Mouse (Mus musculus): ENCODE results near the gene Slc24a2.

Slc24a2 gene

DNA sequence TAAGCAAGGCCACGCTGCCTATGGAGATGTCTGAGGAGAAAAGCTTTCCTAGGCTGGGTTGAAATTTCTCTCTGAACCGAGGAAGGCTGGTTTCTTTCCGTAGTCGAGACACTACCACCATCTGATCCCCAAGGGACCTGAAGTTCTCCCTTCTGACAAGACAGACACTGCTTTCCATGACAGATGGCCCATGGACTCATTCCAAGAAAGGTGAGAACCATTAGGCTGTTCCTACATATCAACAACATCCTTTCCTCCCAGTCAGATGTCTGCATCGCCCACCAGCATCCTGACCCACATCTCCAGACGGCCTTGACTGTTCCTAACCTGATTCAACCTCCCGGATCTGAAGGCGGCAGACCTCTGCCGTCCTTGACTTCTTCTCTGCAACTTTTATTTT lies 187.0 kb downstream of the Slc24a2 start:
- DNase-seq (ENCODE audit: low read depth, low spot score) = no peak

DNA sequence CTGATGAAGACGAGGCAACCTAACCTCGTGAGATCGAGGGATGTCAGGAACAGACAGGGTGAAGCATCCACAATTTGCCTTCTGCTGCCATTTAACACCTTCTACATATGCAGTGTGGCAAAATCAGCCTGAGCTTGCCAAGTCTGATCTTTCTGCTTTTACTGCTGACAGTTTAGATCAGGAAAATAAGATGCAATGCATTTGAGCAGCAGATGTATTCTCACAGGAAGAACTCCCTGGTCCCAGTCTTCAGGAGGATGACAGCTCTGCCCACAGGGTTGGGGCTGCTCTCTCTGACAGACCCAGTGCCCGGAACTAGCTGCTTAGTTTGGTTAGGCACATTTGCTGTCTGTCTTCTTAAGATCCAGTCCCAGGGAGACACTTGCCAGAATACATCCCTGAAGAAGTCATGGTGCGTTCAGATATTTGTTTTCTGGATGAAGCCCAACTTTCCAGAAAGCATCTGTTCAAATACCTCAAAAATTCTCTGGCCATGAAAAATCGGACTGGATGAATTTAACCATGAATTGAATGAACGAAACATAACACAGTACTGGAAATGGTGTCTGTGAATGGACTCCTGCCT lies 188.8 kb downstream of the Slc24a2 start:
- no peak for DNase-seq (ENCODE audit: low read depth, low spot score)

DNA sequence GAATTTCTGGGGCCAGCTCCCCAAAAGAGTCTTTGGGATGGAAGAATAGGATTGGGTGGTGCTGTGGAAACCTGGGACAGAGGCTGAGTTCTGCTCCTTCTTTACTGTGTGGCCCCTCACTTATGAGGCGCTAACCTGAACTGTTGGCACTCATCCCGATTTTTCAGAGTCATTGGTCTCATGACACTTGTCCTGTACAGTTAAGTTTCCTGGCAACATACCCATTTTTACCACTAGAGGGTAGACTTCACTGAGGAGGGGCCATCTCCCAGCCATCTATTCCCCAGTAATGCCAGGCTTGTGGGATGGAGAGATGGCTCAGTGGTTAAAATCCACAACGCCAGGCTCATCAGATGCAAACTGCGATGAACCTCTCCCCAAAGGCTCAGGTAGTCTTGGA lies 192.7 kb downstream of the Slc24a2 start:
- no peak for DNase-seq (ENCODE audit: low read depth, low spot score)

DNA sequence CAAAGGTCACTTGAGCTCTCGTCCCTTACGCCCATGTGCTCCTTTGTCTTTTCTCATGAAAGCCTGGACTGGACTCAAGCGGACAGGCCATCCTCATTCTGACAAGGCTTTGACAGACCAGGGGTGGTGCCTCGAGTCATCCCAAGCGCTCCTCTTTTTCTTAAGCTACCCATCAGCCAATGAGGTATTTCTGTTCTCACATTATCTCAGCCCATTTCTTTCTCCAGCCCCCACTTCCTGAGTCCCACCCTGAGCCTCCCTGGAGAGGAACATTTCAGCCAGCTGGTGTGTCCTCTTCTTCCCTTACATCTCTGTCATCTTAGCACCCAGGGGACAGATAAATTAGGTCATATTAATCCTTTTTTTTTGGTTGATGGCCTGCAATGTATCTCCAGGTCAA lies 193.8 kb downstream of the Slc24a2 start:
- DNase-seq (ENCODE audit: low read depth, low spot score) = no peak

DNA sequence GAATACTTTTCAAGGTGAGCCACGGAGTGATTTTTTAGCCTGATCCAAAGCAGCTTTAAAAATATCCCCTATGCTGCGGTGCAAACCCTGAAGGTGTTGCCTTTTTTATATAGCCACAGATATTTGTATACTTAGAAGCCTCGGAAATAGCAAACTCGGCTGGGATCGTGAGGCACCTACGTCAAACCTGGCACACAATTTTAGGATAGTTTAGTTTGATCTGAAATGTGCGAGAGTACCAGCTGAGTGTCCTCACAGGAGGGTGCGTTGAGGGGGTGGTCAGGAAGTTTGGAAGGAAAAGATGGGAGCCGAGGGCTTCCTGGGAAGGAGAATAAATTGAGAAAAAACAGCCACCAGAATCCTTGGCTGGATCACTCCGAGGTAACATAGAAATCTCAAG lies 194.6 kb downstream of the Slc24a2 start:
- DNase-seq (ENCODE audit: low read depth, low spot score) = no peak

DNA sequence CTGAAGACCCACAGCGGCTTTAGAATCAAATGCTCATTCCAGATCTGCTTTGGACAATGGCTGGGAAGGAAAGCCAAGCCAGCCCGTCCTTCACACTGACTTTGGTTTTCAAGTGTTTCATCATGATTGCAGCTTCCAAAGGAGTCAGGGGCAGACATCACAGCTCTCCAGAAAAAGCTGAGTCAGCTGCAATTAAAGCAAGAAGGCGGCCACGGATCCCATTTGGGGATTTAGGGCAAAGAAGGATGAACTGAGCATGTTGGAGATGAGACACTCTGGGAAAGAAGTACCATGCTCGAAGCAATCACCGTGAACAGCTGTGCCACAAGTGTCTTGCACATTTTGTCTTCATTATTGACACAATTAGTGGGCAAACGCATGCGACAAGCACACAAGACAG lies 197.6 kb downstream of the Slc24a2 start:
- DNase-seq (ENCODE audit: low read depth, low spot score) = no peak

DNA sequence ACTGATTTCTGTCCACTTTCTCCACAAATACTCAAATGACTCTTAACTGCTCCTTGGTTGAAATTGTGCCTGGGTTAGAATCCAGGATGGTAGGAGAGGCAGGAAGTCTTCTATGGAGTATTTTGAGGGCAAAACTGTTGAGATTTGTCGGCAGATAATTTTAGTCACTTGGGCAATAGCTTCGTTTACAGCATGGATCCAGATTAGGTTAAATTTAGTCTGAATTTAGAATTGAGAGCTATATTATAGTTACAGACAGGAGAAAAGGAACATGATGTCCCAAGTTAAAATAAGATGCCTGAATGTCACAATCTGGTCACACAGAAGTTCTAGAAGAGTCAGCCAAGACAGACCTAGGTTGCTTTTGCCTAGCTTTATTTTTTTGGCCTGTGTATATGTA lies 199.2 kb downstream of the Slc24a2 start:
- DNase-seq (ENCODE audit: low read depth, low spot score) = no peak

DNA sequence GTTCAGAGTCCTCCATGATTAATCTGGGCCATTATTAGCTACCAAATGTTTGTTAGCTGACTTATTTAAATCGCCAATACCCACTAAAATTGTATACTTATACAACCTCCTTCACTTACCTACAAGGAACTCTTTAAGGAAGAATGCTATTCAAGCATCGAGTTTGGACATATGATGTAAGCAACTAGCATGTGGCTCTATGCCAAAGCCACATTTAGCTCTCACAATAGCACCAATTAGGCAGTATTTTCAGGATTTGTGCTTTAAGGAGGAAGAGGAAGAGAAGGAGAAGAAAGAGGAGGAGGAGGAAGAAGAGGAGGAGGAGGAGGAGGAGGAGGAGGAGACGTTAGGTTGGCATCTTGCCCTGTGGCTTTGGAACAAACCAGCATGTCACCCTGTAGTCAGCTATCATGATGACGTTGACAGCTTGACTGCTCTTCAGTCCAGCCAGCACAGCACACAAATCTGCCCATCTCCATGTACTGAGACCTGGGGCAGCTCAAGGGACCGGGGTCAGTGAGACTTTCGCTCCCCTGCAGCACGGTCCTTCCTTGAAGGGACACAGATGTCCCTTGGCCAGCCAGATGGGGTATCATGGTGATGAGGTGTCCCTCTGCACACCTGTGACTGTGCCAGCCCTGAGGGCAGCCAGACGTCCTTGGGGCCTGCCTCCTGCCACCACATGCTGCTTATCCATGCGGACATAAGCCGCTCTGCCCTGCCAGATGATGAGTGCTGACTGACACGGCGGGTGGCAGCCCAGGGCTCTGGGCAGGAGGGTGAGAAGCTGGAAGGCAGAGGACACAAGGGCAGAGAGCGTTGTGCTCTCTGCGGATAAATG lies 203.7 kb downstream of the Slc24a2 start:
- DNase-seq (ENCODE audit: low read depth, low spot score) = no peak

DNA sequence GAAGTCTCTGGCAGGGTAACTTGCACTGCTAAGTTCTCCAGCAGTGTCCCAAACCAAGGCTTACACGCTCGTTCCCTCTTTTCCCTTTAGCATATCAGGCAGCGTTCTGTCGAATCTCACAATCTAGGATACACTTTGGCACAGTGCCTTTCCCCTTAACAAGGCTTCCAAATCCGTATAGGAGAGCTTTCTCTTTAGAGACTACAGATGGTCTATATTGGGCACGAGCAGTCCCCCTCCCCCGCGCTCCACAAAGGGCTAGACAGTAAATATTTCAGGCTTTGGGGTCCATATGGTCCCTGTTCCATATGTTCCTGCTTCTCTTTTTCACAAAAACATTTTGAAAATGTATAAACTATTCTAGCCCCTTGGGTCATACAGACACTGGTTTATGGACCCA lies 205.7 kb downstream of the Slc24a2 start:
- DNase-seq (ENCODE audit: low read depth, low spot score) = no peak

DNA sequence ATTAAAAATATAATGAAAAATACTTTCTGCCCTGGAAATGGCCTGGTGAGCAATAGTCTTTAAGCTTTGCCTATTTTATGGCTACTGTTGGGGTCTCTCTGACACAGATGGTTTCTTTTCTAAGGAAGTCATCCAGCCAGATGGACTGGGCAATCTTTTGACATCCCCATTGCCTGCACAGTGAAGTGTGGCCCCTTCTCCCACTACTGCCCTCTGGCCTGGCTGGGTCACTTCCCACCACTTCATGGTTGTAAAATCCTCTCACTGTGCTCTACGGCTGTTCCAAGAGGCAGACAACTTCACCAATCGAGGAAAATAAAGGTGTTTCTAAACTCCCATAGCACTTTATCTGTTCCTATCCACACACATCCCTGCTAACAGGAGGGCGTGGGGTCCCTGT lies 208.7 kb downstream of the Slc24a2 start:
- no peak for DNase-seq (ENCODE audit: low read depth, low spot score)

DNA sequence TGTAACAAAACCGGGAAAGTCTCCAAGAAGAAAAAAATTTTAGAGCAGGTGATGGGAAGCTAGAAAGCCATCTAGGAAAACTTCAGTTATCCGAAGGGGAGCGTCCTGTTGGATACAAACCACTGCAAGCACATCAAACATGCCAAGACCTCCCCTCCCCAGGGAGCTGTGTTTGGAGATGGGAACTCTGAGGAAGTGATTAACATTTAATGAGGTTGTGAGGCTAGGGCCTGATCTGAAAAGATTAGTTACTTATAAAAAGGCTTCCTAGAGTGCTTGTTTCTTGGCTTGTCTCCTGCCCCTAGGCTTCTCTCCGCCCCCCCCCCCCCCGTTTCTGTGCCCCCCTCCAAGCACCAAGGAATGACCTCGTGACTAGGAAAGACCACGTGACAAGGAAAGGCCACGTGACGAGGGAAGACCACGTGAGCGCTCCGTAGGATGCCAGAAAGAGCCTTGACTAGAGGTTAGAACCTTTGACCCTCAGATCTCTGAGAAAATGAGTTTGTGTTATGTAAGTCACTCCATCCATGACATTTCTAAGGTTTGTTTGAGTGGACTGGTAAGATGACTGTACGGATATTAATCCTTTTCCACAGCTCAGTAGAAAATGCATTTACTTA lies 210.7 kb downstream of the Slc24a2 start:
- no peak for DNase-seq (ENCODE audit: low read depth, low spot score)

DNA sequence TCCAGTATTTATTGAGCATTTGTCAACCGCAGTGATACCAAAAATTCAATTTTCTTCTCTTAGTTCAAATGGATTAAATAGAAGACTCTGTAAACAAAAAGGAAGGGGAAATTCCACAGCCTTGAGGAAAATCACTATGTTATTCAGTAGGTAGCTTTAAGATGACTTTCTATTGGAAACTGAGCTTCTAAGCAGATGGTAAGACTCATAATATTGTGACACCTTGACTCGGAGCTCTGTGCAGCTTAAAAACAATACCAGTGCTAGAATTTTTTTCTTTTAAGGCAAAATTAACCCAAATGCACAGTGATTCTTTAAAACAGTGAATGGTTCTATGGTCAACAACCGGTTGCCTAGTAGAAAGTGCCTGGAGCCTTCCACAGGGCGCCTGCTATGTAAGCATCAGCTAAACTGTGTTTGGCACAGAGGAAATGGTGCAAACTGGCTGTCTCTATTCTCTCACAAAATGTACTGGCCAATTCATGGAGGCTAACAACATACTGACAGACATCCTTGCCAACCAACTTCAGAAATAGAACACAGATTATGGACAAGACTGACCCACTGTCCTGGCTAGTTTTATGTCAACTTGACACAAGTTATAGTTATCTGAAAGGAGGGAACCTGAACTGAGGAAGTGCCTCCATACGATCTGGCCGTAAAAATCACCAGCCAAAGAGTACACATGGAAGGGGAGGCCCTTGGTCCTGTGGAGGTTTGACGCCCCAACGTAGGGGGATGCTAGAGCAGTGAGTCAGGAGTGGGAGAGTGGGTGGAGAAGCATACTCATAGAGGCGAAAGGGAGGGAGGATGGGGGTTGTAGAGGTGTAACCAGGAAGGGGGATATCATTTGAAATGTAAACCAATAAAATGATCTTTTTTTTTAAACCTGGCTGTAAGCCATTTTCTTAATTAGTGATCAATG lies 211.9 kb downstream of the Slc24a2 start:
- no peak for DNase-seq (ENCODE audit: low read depth, low spot score)

DNA sequence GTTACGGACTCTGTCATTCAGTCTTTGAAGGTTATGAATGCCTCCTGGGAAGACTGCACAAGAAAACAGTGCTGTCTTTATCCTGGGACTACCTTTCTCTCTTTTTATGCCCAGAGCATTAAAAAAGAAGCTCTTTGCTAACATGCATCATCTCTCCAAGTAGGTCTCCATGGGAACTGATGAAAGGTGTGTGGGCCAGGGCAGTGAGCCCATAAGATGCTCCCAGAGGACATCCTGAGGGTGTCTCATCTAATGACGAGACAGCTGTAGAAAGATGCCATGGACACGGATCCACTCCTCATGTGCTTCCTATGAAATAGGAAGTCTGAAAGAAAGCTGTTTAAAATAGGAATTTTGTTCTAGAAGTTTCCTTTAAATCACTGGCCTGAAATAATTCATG lies 212.8 kb downstream of the Slc24a2 start:
- DNase-seq (ENCODE audit: low read depth, low spot score) = no peak

DNA sequence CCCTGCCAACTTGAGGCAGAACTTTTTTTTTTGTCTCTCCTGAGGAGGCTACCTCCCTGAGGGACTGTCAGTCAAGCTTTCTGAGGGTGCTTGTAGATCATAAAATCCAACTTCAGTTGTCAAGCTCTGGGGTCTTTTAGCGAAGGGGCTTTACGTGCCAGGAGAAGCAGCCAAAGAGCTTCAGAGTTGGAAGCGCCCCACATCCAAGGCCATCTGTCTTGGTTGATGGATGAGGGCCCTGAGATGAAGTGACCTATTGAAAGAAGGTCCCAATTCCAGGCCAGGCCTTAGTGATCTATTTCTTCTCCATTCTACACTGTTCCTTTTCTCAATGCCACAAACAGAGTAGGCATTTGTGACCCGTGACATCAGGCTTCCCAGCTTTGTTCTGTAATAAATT lies 214.5 kb downstream of the Slc24a2 start:
- no peak for DNase-seq (ENCODE audit: low read depth, low spot score)

DNA sequence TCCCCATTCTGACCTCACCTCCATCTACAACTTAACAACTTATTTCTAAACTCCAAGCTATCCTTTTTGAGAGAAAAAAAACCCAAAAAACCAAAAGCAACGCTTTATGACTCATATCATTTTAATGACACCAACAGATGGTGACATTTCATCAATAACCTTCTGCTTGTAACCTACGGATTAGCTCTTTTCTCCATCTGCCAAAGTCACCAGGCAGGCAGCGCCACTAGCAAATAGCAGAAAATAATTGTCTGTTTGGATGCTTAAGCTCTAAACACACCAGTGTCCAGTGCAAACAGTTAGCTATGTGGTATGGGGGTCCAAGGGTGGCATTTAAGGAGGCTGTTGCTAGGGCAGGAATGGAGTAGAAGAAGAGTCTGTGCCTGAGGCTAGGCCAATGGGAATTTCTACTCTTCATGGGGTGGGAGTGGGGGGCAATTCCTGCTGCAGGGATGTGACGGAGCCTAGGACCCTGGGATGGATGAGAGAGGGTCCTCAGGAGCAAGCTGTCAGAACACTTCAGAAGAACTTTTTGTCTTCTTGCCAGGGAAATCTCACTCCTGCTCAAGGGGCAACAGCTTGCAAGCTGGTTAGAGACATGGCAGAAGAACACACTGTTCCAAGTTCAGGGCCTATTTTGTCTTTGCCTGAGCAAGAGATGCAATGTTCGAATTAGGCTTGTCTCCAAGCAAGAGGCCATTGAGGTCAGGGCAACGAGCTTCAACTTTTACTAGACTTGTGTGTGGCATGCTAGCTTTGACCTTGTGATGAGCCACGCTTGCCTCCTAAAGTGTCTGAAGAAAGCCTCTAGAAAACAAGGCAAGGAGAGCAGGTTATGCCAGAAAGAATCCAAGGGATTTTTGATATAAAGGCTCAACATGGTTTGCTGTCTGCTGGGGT lies 216.3 kb downstream of the Slc24a2 start:
- DNase-seq (ENCODE audit: low read depth, low spot score) = no peak

DNA sequence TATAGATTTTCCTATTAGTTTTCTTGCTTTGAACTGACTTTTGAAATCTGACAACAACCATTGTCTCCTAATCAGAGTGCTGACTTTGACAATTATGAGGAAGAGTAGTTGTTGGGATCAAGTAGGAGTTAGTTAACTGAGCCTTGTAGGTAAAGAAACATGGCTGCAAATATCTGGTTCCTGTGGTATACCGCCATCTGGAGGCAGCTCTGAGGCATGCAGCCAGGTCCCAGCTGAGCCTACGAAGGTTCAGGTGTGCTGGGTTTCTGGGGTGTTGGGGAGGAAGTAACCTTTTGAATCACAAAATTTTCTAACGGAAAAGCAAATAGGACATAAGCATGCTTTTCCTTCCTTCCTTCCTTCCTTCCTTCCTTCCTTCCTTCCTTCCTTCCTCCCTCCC lies 237.8 kb downstream of the Slc24a2 start:
- peak; percentile 8 for DNase-seq (ENCODE audit: low read depth, low spot score)

DNA sequence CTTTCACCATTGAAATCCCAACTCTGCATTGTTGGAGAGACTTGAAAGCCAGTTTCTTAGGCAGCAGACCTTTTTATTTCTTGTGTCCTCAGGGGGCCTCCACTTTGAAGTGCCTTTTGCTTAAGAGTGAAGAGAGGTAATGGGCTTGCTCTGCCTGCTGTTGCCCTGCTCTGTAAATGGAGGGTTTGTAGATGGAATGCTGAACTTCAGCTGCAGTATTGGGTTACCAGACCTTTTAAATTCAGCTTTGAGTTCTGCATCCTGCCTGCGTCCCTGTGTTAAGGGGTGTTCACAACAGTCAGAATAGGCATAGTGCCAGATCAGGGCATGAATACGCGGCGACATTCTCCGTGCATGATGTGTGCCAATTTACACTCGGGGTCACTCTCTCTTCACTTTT lies 241.0 kb downstream of the Slc24a2 start:
- DNase-seq (ENCODE audit: low read depth, low spot score) = no peak

DNA sequence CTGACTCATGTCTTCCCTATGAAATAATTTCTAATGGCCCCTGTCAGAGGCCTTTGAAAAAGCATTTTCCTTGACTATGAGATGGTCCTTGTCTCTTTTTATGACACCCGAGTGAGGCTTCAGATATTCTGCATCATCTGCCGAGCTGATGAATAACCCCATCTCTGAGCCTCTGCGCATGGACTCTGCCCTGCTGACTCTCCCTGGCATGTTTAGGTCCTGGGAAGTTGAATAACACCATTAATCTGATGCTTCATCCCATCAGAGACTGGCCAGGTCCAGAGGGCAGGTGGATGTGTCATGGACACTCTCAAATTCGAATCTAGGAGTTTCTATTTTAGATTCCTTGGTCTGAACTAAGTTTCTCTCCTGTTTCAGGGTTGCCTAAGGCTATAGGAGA lies 242.4 kb downstream of the Slc24a2 start:
- no peak for DNase-seq (ENCODE audit: low read depth, low spot score)

DNA sequence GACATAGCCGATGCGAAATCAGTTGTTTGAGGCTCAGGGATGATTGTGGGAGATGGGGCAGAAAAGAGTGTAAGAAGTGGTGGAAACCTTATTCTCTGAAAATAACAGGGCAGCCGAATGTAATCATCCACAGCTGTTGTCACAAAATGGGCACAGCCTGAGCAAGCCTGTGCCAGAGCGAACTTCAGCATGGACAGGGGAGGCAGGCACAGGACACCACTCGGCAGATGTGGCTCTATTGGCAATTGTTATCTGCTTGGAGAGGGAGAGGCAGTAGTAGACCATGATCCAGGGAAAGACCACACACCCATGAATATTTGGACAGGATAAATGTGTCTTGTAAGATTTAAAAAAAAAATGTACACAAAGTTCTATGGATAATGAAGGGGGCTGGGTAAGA lies 253.0 kb downstream of the Slc24a2 start:
- no peak for DNase-seq (ENCODE audit: low read depth, low spot score)

DNA sequence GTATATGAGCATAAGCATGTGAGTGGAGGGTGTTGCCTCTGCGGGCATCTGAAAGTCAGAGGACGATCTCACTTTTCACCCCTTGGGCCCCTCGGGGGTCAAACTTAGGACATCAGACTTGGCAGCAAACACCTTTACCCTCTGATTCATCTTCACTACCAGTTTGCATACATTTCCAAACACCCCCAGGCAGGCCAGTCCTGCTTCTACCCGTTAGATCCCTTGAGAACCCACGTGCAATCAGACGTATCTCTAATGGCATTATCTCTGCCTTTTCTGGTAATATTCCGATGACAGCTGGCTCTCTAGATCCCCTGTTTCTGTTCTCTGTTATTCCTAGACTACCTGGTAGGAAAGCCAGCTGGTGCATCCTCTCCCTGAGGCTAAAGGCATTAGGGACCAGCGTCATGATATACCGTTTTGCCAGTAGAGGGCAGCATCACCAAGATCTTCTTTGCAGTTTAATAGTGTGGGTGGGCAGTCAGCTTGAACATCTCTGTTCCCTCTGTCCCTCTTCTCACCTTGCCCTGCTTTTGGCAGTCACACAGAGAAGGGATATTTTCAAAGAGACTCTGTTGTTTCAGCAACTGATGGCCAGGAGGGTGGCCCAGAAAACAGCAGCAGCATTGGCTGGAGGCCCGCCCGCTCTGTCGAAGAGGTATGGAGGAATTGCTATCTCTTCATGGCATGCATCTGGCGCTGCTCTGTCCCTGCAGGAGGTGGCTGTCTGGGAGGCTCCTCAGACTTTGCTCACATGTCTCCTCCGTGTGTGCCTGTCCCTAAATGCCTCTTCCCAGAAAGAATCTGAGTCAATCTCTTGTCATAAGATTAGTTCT lies 272.5 kb downstream of the Slc24a2 start:
- DNase-seq (ENCODE audit: low read depth, low spot score) = peak; percentile 51

Data from CD4-positive, CD25-positive, alpha-beta regulatory T cell, adult 2 months (primary cell).